Mouse (Mus musculus): Measurements from ENCODE around the gene Gbp3.

Gbp3 gene

DNA sequence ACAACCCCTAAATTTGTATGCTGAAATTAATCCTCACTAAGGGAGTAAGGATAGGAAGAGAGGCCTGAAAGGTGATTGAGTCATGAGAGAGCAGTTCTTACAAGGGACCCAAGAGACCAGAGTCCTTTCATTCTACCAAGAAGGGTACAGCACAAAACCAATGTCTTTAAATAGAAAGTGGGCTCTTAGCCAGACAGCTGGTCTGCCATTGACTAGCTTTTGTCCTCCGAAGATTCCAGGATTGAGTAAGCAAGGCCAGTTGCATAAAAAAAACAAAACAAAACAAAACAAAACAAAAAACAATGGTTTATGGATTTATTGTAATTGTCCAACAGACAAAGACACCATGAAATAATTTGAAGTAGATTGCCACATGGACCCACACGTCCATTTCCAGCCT lies 29.1 kb downstream of the Gbp3 start:
- no peak for DNase-seq (ENCODE audit: low spot score in 2 of 2)

DNA sequence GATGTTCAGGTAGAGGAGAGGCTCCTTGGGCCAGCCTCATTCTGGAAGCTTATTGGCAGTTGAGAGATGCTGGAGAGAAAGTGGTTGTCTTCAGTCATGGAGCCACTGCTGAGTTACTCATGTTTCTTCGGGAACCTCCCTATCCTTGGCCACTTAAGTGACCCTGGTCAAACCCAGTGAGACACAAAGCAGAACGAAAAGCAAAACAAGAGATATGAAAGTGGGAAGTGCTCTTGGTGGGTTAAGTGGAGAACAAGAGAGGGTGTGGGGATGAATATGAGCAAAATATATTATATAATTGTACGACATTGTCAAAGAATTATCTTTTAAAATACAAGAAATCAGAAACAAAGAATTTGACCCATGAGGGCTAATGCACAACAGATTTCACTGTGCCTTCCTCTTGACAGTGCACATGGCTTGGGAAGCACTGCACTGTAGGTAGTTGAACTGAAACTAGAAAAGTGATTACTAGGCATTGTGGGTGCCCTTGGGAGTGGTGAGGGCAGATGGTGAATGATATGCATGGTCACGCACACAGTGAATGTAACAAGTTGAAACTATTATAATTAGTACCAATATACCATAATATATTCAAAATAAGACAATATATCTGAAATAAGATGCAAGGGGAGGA lies 30.7 kb downstream of the Gbp3 start:
- no peak for DNase-seq (ENCODE audit: low spot score in 2 of 2)

- no peak for DNase-seq (ENCODE audit: low spot score in 2 of 2)
Observed at GRCm38 (mm10) chr3:142594547-142594946, 34.7 kb downstream of the Gbp3 start, which contains the start of gene Gbp2b. Gene Gbp2b, plus strand, starts transcription at chr3:142594847.

GRCm38 (mm10) chr3:142597923-142598322 lies 38.1 kb downstream of the Gbp3 start:
- DNase-seq (ENCODE audit: low spot score in 2 of 2), result no peak

DNA sequence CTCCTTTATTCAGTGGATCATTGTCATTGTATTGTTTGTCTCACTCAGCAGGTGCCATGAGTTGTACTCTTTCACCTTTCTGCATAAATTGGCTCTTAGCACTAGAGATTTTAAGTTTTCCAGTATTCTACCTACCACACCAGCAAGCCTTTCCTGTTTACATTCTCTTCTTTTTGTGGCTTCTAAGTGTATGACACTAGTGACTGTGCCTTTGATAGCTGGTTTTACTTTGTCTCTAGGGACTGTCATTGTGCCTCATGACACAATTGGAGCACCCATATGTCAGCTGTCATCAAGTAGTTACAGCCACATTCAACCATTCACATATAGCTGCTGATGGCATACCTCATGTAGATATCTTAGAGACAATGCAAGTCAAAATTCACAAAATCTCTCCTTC lies 41.8 kb downstream of the Gbp3 start:
- DNase-seq (ENCODE audit: low spot score in 2 of 2), result no peak

DNA sequence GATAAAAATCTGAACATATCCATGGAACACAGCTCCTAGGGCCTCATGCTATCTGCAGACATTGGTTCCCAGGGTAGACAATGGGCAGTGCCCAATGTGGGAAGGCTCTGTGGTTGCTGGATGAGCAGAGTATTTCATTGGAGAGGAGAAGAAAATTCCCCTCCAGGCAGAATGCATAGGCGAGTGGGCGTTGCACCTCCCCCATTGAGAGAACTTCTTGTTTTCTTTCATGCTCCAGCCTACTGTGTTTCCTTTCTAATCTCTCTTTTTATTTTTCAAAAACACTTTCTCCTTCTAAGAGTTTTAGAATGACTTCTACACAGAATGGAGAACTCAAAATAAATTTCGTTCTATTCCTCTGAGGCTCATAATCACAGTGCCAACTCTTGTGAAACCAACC lies 58.8 kb downstream of the Gbp3 start:
- peak in 1 of 2 experiments; percentile 28 for DNase-seq (ENCODE audit: low spot score in 2 of 2)

DNA sequence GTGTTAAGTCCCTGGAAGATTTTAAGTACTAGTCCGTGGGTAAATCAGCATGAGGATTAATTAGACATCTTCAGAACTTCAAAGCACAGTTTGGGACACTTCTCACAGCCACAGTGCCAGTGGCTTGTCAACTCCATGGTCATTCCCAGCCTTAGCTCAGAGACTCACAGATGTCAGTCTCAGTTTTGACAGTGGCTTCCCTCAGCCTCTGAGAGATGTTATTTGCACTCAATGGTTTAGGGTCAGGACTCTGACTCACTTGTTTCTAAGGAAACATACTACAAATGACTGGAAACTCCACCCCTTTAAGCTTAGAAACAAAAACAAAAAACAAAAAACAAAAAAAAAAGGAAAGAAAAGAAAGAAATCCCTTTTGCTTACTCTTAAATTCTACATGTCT lies 59.8 kb downstream of the Gbp3 start:
- peak; percentile 8 to 18 for DNase-seq (ENCODE audit: low spot score in 2 of 2)

DNA sequence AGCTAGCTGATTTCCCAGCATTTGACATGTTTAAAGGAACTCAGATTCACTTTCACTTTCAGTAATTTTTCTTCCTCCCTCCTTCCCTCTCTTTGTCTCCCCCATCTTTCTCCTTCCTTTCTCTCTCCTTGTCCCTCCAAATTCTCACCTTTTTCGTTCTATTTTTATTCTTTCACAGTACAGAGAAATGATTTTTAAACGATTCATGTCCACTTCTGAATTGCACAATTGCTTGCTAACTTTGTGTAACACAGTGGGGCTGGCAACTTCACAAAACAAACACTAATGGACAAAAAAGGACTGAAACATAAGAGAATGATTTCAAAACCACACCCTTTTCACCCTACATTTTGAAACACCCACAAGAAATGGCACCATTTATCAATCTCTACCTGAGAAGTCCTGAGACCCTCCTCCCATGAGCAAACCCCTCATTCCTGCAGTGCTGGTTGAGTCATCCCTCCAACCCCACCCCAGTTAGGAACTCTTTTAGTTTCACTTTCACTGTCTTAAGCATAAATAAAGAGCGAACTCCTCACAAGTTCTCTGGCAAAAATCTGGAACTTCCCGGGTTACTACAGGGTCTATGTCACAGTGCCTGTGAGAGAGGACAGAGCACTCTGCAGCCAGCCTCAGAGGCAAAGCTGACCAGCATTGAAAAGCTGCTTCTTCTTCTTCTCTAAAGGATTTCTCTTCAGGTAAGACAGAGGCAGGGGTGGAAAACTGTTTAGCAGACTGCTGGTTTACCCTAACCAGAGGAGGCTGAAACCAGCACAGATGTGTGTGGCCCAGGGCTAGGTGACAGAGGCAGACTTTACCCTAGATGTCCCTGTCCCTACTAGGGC lies 60.5 kb downstream of the Gbp3 start, which contains the start of gene Gbp2:
Gene Gbp2 (plus strand): TSS at position 492 of the 845 bp plus-strand sequence.
- DNase-seq (ENCODE audit: low spot score in 2 of 2), result peak; percentile 39 to 56

DNA sequence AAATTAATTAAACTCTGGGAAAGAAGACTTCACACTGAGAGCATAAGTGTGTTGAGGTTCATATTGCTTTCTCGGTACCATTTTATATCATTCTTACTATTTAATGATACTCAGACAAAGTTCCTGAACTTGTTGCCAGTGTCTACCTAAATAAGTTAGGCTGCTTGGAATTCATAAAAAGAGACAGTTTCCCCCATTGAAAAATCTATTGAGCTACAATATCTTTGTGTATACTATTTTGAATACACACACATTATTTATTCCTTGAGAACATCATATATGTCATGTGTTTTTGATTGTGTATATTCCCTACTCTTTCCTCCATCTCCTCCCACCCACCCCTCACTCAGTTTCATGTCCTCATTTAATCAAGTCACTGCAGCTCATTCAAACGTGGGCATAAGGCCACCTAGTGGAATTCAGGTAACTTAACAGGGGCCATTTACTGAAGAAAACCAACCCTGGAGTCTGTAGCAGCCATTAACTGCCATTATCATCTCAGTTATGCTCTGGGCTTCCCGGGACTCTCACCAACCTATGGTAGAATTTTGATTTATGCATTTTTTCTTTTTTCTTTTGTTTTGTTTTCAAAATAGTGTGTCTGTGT lies 61.2 kb downstream of the Gbp3 start:
- DNase-seq (ENCODE audit: low spot score in 2 of 2), result peak; percentile 26 to 47

Data from natural killer cell, adult 2 months (primary cell).